Mouse (Mus musculus) limb, embryonic 14.5 days (tissue): ENCODE results near the gene Sh2b3. TPM values are rescaled to one million over a fixed set of nuclear protein-coding genes. Genes with fewer than 3 reads are reported as not detected.

Source experiments
- ATAC-seq: fragments of 200-750 bp; cut with Nextera tagmentation; 2 replicates; pipeline ENCODE4 v1.8.0; 2017; ENCODE audit warnings: low read depth, moderate number of reproducible peaks, moderate TSS enrichment; ENCODE audit not compliant: low FRiP score
- DNase-seq: peaks from one replicate; pipeline ENCODE4 v3.0.0-alpha.2; 2015; ENCODE audit warnings: low spot score
- H3K27ac ChIP-seq: fragments of 300-500 bp; sonication (generic); replicated peaks from 2 replicates; pipeline ENCODE4 v1.5.1; 2014; ENCODE audit warnings: low read depth, mild to moderate bottlenecking, low read length, moderate library complexity, mixed read lengths
- H3K27me3 ChIP-seq: fragments of 300-500 bp; sonication (generic); 2 replicates; pipeline ENCODE4 v1.6.1; 2014; ENCODE audit warnings: low read length, mixed read lengths; ENCODE audit not compliant: control insufficient read depth, insufficient read depth
- H3K36me3 ChIP-seq: fragments of 300-500 bp; sonication (generic); 2 replicates; pipeline ENCODE4 v1.6.1; 2014; ENCODE audit warnings: mild to moderate bottlenecking, low read length, moderate library complexity, mixed read lengths; ENCODE audit not compliant: control insufficient read depth, insufficient read depth
- H3K4me1 ChIP-seq: fragments of 300-500 bp; sonication (generic); 2 replicates; pipeline ENCODE4 v1.6.1; 2014; ENCODE audit warnings: antibody characterized with exemption, low read length, mixed read lengths; ENCODE audit not compliant: control insufficient read depth, insufficient read depth
- H3K4me2 ChIP-seq: fragments of 300-500 bp; sonication (generic); replicated peaks from 2 replicates; pipeline ENCODE4 v1.6.1; 2014; ENCODE audit warnings: low read depth, mild to moderate bottlenecking, low read length, moderate library complexity; ENCODE audit not compliant: severe bottlenecking
- H3K4me3 ChIP-seq: fragments of 300-500 bp; sonication (generic); replicated peaks from 2 replicates; pipeline ENCODE4 v1.5.1; 2014; ENCODE audit warnings: low read length
- H3K9ac ChIP-seq: fragments of 300-500 bp; sonication (generic); 2 replicates; pipeline ENCODE4 v1.6.1; 2014; ENCODE audit warnings: mild to moderate bottlenecking, low read depth, low read length, moderate library complexity; ENCODE audit not compliant: severe bottlenecking
- H3K9me3 ChIP-seq: fragments of 300-500 bp; sonication (generic); 2 replicates; pipeline ENCODE4 v1.6.1; 2016; ENCODE audit warnings: low read length; ENCODE audit not compliant: control insufficient read depth
- POLR2A ChIP-seq: fragments of 200-500 bp; IDR thresholded peaks from 2 replicates; pipeline ENCODE4 v1.8.0; 2012; ENCODE audit warnings: inconsistent platforms, mild to moderate bottlenecking, moderate library complexity, borderline replicate concordance; ENCODE audit not compliant: insufficient read depth, insufficient read length; ENCODE audit errors: extremely low read depth
- WGBS: fragments of 180-500 bp; shearing (Covaris S2); extraction: QIAGEN DNeasy Blood & Tissue Kit; methylation state at CpG from one replicate; pipeline ENCODE4 v1.1.7; 2014; 5-methylcytosine and 5-hydroxymethylcytosine counted together
- microRNA-seq: library from miRNA; unstranded; fragments of <30 nt; microRNA quantifications from one replicate; pipeline ENCODE4, GENCODE M21; 2016
- polyA plus RNA-seq, 2 experiments: library from polyadenylated mRNA; depleted of rRNA in 1 of 2; stranded (reverse) in 1 of 2; unstranded in 1 of 2; fragments of >200 nt; fragmentation: Nextera tagmentation in 1 of 2; extraction: Ambion mirVana in 1 of 2; gene quantifications; 2 replicates each; pipeline versions ENCODE4 v1.2.1 to v1.2.3; 2012 to 2014

The Sh2b3 gene
- polyA plus RNA-seq, 2 experiments, result 18.5 to 24.1 TPM

DNA sequence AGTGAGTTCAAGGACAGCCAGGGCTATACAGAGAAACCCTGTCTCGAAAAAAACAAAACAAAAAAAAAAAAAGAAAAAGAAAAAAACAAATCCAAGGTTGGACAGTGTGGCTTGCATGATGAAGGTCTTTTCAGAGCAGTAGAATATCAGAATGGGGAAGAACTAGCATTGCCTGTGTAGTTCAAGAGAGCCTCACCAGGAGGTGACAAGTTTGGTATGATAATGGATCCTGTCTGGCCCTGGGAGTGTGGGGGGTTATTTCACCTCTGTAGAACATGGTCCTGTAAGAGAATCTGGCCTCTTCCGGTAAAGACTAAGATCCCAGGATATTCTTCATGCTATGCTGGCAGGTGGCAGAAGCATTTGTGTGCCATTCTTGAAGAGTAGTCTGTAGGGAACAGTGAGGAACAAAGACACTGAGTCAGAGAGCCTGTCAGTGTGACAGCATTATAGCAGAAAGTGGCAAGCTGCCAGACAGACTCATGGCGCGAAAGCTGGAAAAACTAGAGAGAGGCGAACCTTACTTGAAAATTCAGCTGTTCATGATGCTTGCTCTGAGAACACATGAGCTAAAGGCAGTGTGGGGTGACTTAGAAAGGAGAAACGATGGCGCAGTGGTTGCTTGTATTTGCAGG lies 58.8 kb downstream of the Sh2b3 start:
- Histone ChIP-seq H3K27ac (no peak overlapping the region), H3K27me3 (no peaks in the 10 kb centered on the region), H3K36me3 (peaks cover 83% of the 10 kb centered on the region), H3K4me3 (no peak overlapping the region), H3K4me2 (no peak overlapping the region), H3K9ac (no peak overlapping the region), H3K9me3 (no peaks in the 10 kb centered on the region), H3K4me1 (peaks cover 10% of the 10 kb centered on the region; the same call in 1 of the 2 replicates)
- no peak for ATAC-seq
- TF ChIP-seq POLR2A, result no peak
- DNase-seq, result peak; percentile 59
- 84% methylated on average over 7 of the region's 7 CpGs for WGBS

DNA sequence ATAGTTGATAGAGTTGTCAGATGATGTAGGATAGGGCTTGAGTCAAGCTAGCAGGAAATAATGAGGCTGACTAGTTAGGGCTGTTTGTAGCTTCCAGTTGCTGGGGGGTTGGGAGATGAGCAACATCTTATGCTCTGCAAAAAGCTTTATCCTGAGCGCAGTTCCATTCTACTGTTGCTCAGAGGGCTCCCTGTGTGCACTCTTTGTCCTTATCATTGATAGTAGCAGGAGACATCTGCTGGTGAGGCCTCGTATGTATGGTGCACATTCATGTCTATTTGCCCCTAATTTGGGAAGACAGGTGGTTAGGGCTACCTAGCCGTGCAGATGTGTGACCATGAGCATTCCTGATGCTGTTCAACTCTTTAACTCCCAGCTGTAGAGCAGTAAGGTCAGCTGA lies 65.8 kb downstream of the Sh2b3 start:
- 93% methylated on average over 3 of the region's 3 CpGs for WGBS
- Histone ChIP-seq H3K4me2 (no peak overlapping the region), H3K27me3 (no peaks in the 10 kb centered on the region), H3K36me3 (peaks cover 62% of the 10 kb centered on the region), H3K9me3 (no peaks in the 10 kb centered on the region), H3K27ac (no peak overlapping the region), H3K4me3 (no peak overlapping the region), H3K9ac (no peak overlapping the region), H3K4me1 (peaks cover 9% of the 10 kb centered on the region; the same call in 1 of the 2 replicates)
- TF ChIP-seq POLR2A, result no peak
- no peak for ATAC-seq
- DNase-seq, result no peak

DNA sequence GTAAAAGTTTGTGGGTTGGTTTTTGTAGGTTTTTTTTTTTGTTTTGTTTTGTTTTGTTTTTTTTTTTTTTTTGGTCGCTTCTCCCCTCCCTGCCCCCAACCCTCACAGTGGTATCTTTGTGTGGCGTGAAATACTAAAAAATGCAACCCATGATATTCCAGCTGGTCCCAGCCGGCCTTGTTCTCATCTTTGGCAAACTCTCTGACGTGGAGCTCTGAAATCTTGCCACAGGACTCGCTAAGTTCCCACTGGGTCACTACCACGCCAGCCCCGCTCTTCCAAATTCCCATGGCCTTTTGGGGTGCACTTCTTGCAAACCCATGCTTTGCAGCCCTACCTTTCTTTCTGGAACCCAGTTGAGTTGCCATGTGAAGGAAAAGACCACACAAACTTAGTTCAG lies 67.6 kb downstream of the Sh2b3 start:
- ATAC-seq (no peak), DNase-seq (no peak)
- TF ChIP-seq POLR2A, result no peak
- 87% methylated on average over 7 of the region's 7 CpGs for WGBS
- H3K27ac ChIP-seq, result no peak overlapping the region
- H3K4me3 ChIP-seq, result no peak overlapping the region
- H3K4me1 ChIP-seq, result no peaks in the 10 kb centered on the region
- no peak overlapping the region for H3K9ac ChIP-seq
- H3K9me3 ChIP-seq, result no peaks in the 10 kb centered on the region
- H3K27me3 ChIP-seq, result no peaks in the 10 kb centered on the region
- peaks cover 55% of the 10 kb centered on the region for H3K36me3 ChIP-seq
- no peak overlapping the region for H3K4me2 ChIP-seq

DNA sequence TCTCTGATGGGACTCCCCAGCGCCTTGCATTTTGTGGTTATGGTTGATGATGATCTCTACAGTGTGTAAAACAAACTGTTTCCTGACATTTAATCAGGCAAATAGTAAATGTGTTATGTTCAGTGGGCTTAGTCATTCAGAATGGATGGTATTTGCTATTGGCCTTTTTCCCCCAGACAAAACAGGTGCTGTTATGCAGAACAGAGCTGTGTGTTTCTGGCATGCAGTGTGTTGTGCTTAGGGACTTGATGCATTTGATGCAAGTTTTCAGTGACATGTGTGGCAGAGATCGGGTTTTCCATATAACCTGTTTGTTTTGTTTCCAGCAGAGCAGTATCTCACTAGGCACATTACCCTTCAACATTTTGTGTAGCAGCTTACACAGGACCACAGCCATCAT lies 69.9 kb downstream of the Sh2b3 start:
- WGBS, result 89% methylated on average over 2 of the region's 2 CpGs
- H3K9ac ChIP-seq, result no peak overlapping the region
- H3K27me3 ChIP-seq, result no peaks in the 10 kb centered on the region
- H3K4me3 ChIP-seq, result no peak overlapping the region
- H3K9me3 ChIP-seq, result no peaks in the 10 kb centered on the region
- H3K4me2 ChIP-seq, result no peak overlapping the region
- ATAC-seq (no peak), DNase-seq (no peak)
- H3K4me1 ChIP-seq, result no peaks in the 10 kb centered on the region
- peaks cover 45% of the 10 kb centered on the region for H3K36me3 ChIP-seq
- H3K27ac ChIP-seq, result no peak overlapping the region
- TF ChIP-seq POLR2A, result no peak

DNA sequence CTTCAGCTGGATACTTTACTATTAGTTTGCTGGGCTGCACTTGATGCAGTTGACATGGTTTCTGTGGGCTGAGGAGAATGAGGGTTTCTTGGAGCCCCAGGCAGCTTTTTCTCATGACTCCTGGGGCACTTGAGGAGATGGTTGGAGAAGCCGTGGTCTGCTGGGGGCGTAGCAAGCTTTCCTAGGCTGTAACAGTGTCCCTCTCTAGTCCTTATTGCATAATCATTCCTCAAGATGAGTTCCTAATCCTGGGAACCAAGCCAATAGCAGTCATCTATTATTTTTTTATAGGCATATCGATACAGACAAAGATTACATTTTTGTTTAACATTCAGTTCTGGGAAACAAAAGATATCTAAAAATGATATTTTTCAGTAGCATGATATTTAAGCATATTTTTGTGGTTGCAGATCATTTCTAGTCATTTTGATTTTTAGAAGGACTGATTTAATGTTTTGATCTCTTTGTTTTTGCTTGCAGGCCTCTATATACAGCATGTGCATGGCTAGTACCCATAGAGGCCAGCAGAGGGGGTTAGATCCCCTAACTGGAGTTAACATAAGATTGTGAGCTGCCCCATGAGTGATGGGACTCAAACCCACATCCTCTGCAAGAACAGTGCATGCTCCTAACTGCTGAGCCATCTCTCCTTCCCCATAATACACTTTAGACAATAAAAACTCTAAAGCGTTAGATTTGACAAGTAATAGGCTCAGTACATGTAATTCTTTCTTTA lies 71.2 kb downstream of the Sh2b3 start:
- Histone ChIP-seq H3K36me3 (peaks cover 42% of the 10 kb centered on the region), H3K4me3 (no peak overlapping the region), H3K4me2 (no peak overlapping the region), H3K9ac (no peak overlapping the region), H3K27me3 (no peaks in the 10 kb centered on the region), H3K27ac (no peak overlapping the region), H3K4me1 (no peaks in the 10 kb centered on the region), H3K9me3 (no peaks in the 10 kb centered on the region)
- 92% methylated on average over 4 of the region's 4 CpGs for WGBS
- DNase-seq, result no peak
- TF ChIP-seq POLR2A, result no peak
- no peak for ATAC-seq

Small RNA genes within 50 kb of the gene (microRNA-seq; reads per million reads assigned to microRNA genes)
- gene Mir7031, result not detected

Other genes with a start within 250 kb of the Sh2b3 start
- gene Aldh2, start 243.8 kb downstream of the Sh2b3 start, polyA plus RNA-seq (2012; rRNA removed), result 328 and 418 TPM in 2 replicates
- 108 and 134 TPM in 2 replicates for gene Aldh2, start 243.8 kb downstream of the Sh2b3 start, polyA plus RNA-seq (2014; fragmentation: Nextera tagmentation; extraction: Ambion mirVana)
- 2.0 and 3.2 TPM in 2 replicates for gene Acad12, start 218.7 kb downstream of the Sh2b3 start, polyA plus RNA-seq (2012; rRNA removed)
- gene Acad12, start 218.7 kb downstream of the Sh2b3 start, polyA plus RNA-seq (2014; fragmentation: Nextera tagmentation; extraction: Ambion mirVana), result 1.6 and 2.1 TPM in 2 replicates
- gene Acad10, start 177.1 kb downstream of the Sh2b3 start, polyA plus RNA-seq (2012; rRNA removed), result 2.6 and 2.7 TPM in 2 replicates
- 1.3 and 2.2 TPM in 2 replicates for gene Acad10, start 177.1 kb downstream of the Sh2b3 start, polyA plus RNA-seq (2014; fragmentation: Nextera tagmentation; extraction: Ambion mirVana)
- 26.1 and 28.2 TPM in 2 replicates for gene Brap, start 177.1 kb downstream of the Sh2b3 start, polyA plus RNA-seq (2012; rRNA removed)
- gene Brap, start 177.1 kb downstream of the Sh2b3 start, polyA plus RNA-seq (2014; fragmentation: Nextera tagmentation; extraction: Ambion mirVana), result 44.6 and 52.7 TPM in 2 replicates
- 156 and 220 TPM in 2 replicates for gene Atxn2, start 126.3 kb downstream of the Sh2b3 start, polyA plus RNA-seq (2012; rRNA removed)
- 87.2 and 108 TPM in 2 replicates for gene Atxn2, start 126.3 kb downstream of the Sh2b3 start, polyA plus RNA-seq (2014; fragmentation: Nextera tagmentation; extraction: Ambion mirVana)
- 30.1 and 40.2 TPM in 2 replicates for gene Pheta1, start 11.3 kb upstream of the Sh2b3 start, polyA plus RNA-seq (2012; rRNA removed)
- 21.3 and 28.0 TPM in 2 replicates for gene Pheta1, start 11.3 kb upstream of the Sh2b3 start, polyA plus RNA-seq (2014; fragmentation: Nextera tagmentation; extraction: Ambion mirVana)
- 6.1 and 8.2 TPM in 2 replicates for gene Cux2, start 212.5 kb upstream of the Sh2b3 start, polyA plus RNA-seq (2012; rRNA removed)
- gene Cux2, start 212.5 kb upstream of the Sh2b3 start, polyA plus RNA-seq (2014; fragmentation: Nextera tagmentation; extraction: Ambion mirVana), result 3.0 and 3.2 TPM in 2 replicates